7 mouse cellular contexts compared by ENCODE assay signal in the genomic region with DNA sequence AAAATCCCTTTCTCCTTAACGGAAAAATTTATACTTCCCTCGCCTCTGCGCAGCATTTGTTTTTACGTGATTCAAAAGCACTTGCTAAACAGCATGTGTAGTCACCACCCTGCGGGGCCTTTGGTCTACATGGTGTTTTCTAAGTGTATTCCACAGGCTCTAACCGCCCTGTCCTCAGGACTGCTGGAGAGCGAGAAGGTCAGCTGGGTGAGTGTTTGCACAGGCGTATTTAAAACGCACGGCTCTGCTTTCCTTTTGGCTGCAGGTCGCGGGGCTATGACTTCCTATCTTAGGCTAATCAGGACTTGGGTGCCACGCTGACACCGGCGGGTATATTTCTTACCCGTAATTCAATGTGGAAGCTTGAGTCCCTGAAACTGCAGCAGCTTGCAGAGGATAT. TPM values are rescaled to one million over a fixed set of nuclear protein-coding genes. Genes with fewer than 3 reads are reported as not detected.
DNase-seq lines count a peak whose midpoint lies in the region; ATAC-seq and TF ChIP-seq lines count a peak whose summit lies in the region.

No protein-coding gene starts in this region.

- peak; percentile 54; the same call in 1 of the 2 replicates for ATAC-seq in heart, postnatal 0 days (ENCODE audit: insufficient read depth, low read depth)
- ATAC-seq in lung, postnatal 0 days: peak; percentile 71

- no peak for TF ChIP-seq EP300 in heart, postnatal 0 days (IDR thresholded peaks at IDR 0.05; ENCODE audit: low read depth)
- no peak for TF ChIP-seq EP300 in lung, postnatal 0 days (IDR thresholded peaks at IDR 0.05)

- peak overlapping the region; percentile 28; the same call in 1 of the 2 replicates for H3K4me2 ChIP-seq in heart, postnatal 0 days (ENCODE audit: low read depth, low read length)
- H3K4me2 ChIP-seq in lung, postnatal 0 days (replicated peaks; ENCODE audit: low read depth, low read length): peak overlapping the region; percentile 8; the same call in 1 of the 2 replicates

- H3K9me3 ChIP-seq in heart, postnatal 0 days (replicated peaks; ENCODE audit: control insufficient read depth, low read length): no peaks in the 10 kb centered on the region
- H3K9me3 ChIP-seq in lung, postnatal 0 days (ENCODE audit: low read length): no peaks in the 10 kb centered on the region

- H3K9ac ChIP-seq in heart, postnatal 0 days (replicated peaks; ENCODE audit: low read depth, low read length): no peak overlapping the region
- H3K9ac ChIP-seq in lung, postnatal 0 days (replicated peaks; ENCODE audit: low read depth): no peak overlapping the region

- no peak overlapping the region for H3K27ac ChIP-seq in heart, postnatal 0 days (ENCODE audit: low read depth)
- no peak overlapping the region for H3K27ac ChIP-seq in lung, postnatal 0 days (ENCODE audit: low read length)

- H3K36me3 ChIP-seq in heart, postnatal 0 days (replicated peaks; ENCODE audit: control insufficient read depth, insufficient read depth, low read length): no peaks in the 10 kb centered on the region
- no peaks in the 10 kb centered on the region for H3K36me3 ChIP-seq in lung, postnatal 0 days (ENCODE audit: insufficient read depth, low read length)

- H3K27me3 ChIP-seq in heart, postnatal 0 days (ENCODE audit: control insufficient read depth, insufficient read depth, low read length): no peaks in the 10 kb centered on the region
- no peaks in the 10 kb centered on the region for H3K27me3 ChIP-seq in lung, postnatal 0 days (replicated peaks; ENCODE audit: insufficient read depth, low read length)

- DNase-seq in thymus, adult 18-20 months: peak; percentile 8 to 17
- DNase-seq in thymus, postnatal 10 days (ENCODE audit: low spot score in 2 of 2): no peak
- DNase-seq in heart, postnatal 0 days (ENCODE audit: low spot score): peak; percentile 9
- DNase-seq in lung, postnatal 0 days (ENCODE audit: low spot score): peak; percentile 30
- DNase-seq in thymus, postnatal 36 days: peak; percentile 23 to 28
- DNase-seq in ovary, postnatal 36 days (ENCODE audit: low spot score): no peak
- no peak for DNase-seq in right cerebral cortex, postnatal 4 days

- WGBS in heart, postnatal 0 days: 36% methylated on average over 16 of the region's 16 CpGs
- WGBS in lung, postnatal 0 days: 19% methylated on average over 16 of the region's 16 CpGs

- H3K4me1 ChIP-seq in heart, postnatal 0 days (ENCODE audit: control insufficient read depth, insufficient read depth): 0 out of 2 replicates have a peak, but pooled peaks cover 5% of the 10 kb centered on the region
- no peaks in the 10 kb centered on the region for H3K4me1 ChIP-seq in lung, postnatal 0 days (ENCODE audit: insufficient read depth, low read depth, low read length)

- peak overlapping the region; percentile 11; the same call in 1 of the 2 replicates for H3K4me3 ChIP-seq in heart, postnatal 0 days (ENCODE audit: low read depth, low read length)
- no peak overlapping the region for H3K4me3 ChIP-seq in lung, postnatal 0 days (ENCODE audit: low read depth, low read length)

- no peak for TF ChIP-seq CTCF in heart, postnatal 0 days (IDR thresholded peaks at IDR 0.05; ENCODE audit: low read depth)
- no peak for TF ChIP-seq CTCF in lung, postnatal 0 days (IDR thresholded peaks at IDR 0.05)

RNA-seq across cellular contexts. Expression of gene Ikzf2, which starts 30.1 kb away (rescaled TPM):
- total RNA-seq in heart, postnatal 0 days (2014; rRNA removed; ENCODE audit: low replicate concordance): 3.3 and 4.7 TPM in 2 replicates
- 1.3 and 1.7 TPM in 2 replicates for polyA plus RNA-seq in heart, postnatal 0 days (2015; fragmentation: Nextera tagmentation; extraction: Ambion mirVana)
- 0.88 and 1.5 TPM in 2 replicates for polyA plus RNA-seq in lung, postnatal 0 days (2015; fragmentation: Nextera tagmentation; extraction: Ambion mirVana)

Comparison
In these comparisons a context has a peak if more than half of its experiments do, and no peak if none do; other contexts are left out.
1. DNase-seq: peak in thymus, adult 18-20 months (2 of 2), heart, postnatal 0 days (single experiment), lung, postnatal 0 days (single experiment) and thymus, postnatal 36 days (2 of 2); none in thymus, postnatal 10 days (0 of 2), ovary, postnatal 36 days (single experiment) and right cerebral cortex, postnatal 4 days (single experiment).